Mouse (Mus musculus): ENCODE measurements around the gene Gm9958. TPM values are rescaled to one million over a fixed set of nuclear protein-coding genes. Genes with fewer than 3 reads are reported as not detected.

The Gm9958 gene
- total RNA-seq (2021) = 1 to 10 TPM; 1.6 to 1.9 TPM

- DNase-seq = no peak
- intact Hi-C loops (cut with DNase I) = loop anchor here (10.0 kb wide), 1 partner anchor 142 kb away; the partner anchor contains the start of gene Cox18
Measured at GRCm38 (mm10) chr5:90367067-90367303, at the start of gene Gm9958. Gm9958 (plus strand) TSS chr5:90367204.

GRCm38 (mm10) chr5:90331071-90331470 lies 35.9 kb upstream of the Gm9958 start:
- intact Hi-C loops (cut with DNase I) = no loop called here
- DNase-seq = no peak

- no peak for DNase-seq
- intact Hi-C loops (cut with DNase I) = no loop called here
Measured at GRCm38 (mm10) chr5:90332478-90332877, 34.5 kb upstream of the Gm9958 start.

- DNase-seq = no peak
- intact Hi-C loops (cut with DNase I) = no loop called here
Measured at GRCm38 (mm10) chr5:90338177-90339091, 28.6 kb upstream of the Gm9958 start.

- peak; percentile 45 for DNase-seq
- intact Hi-C loops (cut with DNase I) = no loop called here
Measured at GRCm38 (mm10) chr5:90339129-90339952, 27.7 kb upstream of the Gm9958 start.

GRCm38 (mm10) chr5:90339953-90340343 lies 27.1 kb upstream of the Gm9958 start:
- no peak for DNase-seq
- intact Hi-C loops (cut with DNase I) = no loop called here

- intact Hi-C loops (cut with DNase I) = no loop called here
- DNase-seq = no peak
Measured at GRCm38 (mm10) chr5:90340847-90341246, 26.2 kb upstream of the Gm9958 start.

- intact Hi-C loops (cut with DNase I) = no loop called here
Measured at GRCm38 (mm10) chr5:90346877-90347276, 20.1 kb upstream of the Gm9958 start.

GRCm38 (mm10) chr5:90353552-90354317 lies 13.3 kb upstream of the Gm9958 start:
- no peak for DNase-seq
- intact Hi-C loops (cut with DNase I) = no loop called here

More at GRCm38 (mm10) chr5:90346877-90347276, 20.1 kb upstream of the Gm9958 start:
- DNase-seq = no peak

GRCm38 (mm10) chr5:90355824-90356223 lies 11.2 kb upstream of the Gm9958 start:
- DNase-seq = no peak
- intact Hi-C loops (cut with DNase I) = no loop called here

- peak; percentile 58 for DNase-seq
- intact Hi-C loops (cut with DNase I) = loop anchor here (10.0 kb wide), 1 partner anchor 140 kb away; the partner anchor contains the start of gene Cox18
Measured at GRCm38 (mm10) chr5:90364526-90364925, 2.5 kb upstream of the Gm9958 start.

GRCm38 (mm10) chr5:90365141-90365951 lies 1.7 kb upstream of the Gm9958 start:
- intact Hi-C loops (cut with DNase I) = loop anchor here (10.0 kb wide), 1 partner anchor 141 kb away; the partner anchor contains the start of gene Cox18

GRCm38 (mm10) chr5:90366121-90367066 lies 610 bp upstream of the Gm9958 start, which contains the start of gene Ankrd17:
Ankrd17 (minus strand) TSS chr5:90366577.
- peak; percentile 94 for DNase-seq
- intact Hi-C loops (cut with DNase I) = loop anchor here (10.0 kb wide), 1 partner anchor 142 kb away; the partner anchor contains the start of gene Cox18

More at GRCm38 (mm10) chr5:90365141-90365951, 1.7 kb upstream of the Gm9958 start:
- DNase-seq = peak; percentile 51

- no peak for DNase-seq
- intact Hi-C loops (cut with DNase I) = no loop called here
Measured at GRCm38 (mm10) chr5:90370401-90370800, 3.4 kb downstream of the Gm9958 start.

- DNase-seq = no peak
- intact Hi-C loops (cut with DNase I) = no loop called here
Measured at GRCm38 (mm10) chr5:90373708-90374107, 6.7 kb downstream of the Gm9958 start.

GRCm38 (mm10) chr5:90381458-90381857 lies 14.5 kb downstream of the Gm9958 start:
- intact Hi-C loops (cut with DNase I) = no loop called here
- DNase-seq = peak; percentile 1

GRCm38 (mm10) chr5:90383080-90383479 lies 16.1 kb downstream of the Gm9958 start:
- no peak for DNase-seq
- intact Hi-C loops (cut with DNase I) = no loop called here

- intact Hi-C loops (cut with DNase I) = no loop called here
Measured at GRCm38 (mm10) chr5:90393764-90394163, 26.8 kb downstream of the Gm9958 start.

GRCm38 (mm10) chr5:90394322-90394721 lies 27.3 kb downstream of the Gm9958 start:
- no peak for DNase-seq
- intact Hi-C loops (cut with DNase I) = no loop called here

More at GRCm38 (mm10) chr5:90393764-90394163, 26.8 kb downstream of the Gm9958 start:
- no peak for DNase-seq

Measured in left cerebral cortex, postnatal 4 days (tissue).